Mouse (Mus musculus) heart, postnatal 0 days (tissue): ENCODE data around the gene Glis3.

Experiments used
- CTCF ChIP-seq: IDR thresholded peaks from 2 replicates; pipeline ENCODE4 v1.5.1; 2016; ENCODE audit warnings: antibody characterized with exemption, control low read depth, low read depth
- EP300 ChIP-seq: IDR thresholded peaks from 2 replicates; pipeline ENCODE4 v1.6.1; 2016; ENCODE audit warnings: antibody characterized with exemption, low read depth

DNA sequence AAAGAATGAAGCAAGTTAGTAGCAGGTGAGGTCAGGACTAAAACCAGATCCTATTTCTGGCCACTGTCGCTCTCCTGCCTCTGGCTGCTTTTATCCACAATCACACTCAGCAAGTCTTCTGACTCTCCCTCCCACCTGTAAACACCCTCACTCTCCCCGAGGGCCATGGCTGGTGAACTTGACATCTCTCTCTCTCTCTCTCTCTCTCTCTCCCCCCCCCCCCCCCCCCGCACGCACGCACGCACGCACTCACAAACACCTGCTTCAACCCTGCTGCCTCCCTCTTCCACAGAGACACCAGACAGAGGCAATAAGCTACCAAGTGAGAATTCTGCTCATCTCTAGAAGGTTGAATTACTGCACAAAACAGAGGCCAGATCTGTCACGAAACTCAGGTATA is 208.7 kb downstream of the Glis3 start:
- TF ChIP-seq CTCF: no peak
- TF ChIP-seq EP300: no peak
